Mouse (Mus musculus) brain, embryonic 14.5 days (tissue): Measurements from ENCODE around the gene Col4a3.

ENCODE experiments used
- CTCF ChIP-seq: fragments of 200-500 bp; IDR thresholded peaks from 2 replicates; pipeline ENCODE4 v1.5.1; 2012; ENCODE audit warnings: inconsistent platforms, mild to moderate bottlenecking, moderate library complexity, borderline replicate concordance; ENCODE audit not compliant: insufficient read depth, insufficient read length; ENCODE audit errors: extremely low read depth
- POLR2A ChIP-seq: fragments of 200-500 bp; IDR thresholded peaks from 2 replicates; pipeline ENCODE4 v1.6.1; 2012; ENCODE audit warnings: mild to moderate bottlenecking, inconsistent platforms, borderline replicate concordance; ENCODE audit not compliant: poor library complexity, insufficient read depth, insufficient read length, severe bottlenecking; ENCODE audit errors: extremely low read depth

DNA sequence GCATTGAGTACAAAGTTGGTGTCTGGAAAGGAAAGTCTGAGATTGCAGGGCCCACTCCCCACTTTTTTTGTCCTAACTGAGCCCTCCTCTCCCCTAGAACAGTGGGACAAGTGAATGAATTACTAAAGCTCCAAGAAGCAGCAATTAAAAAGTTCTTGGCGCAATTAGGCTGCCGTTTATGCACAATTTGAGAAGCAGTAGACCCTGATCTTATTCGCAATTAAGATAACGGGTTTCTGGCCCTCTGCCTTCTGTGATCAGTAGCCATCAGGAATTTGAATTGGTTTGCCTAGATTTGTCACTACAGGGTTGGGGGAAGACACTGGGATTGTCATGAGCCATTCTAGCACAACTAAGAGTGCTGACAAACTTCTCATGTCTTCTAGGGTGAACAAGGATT is 64.1 kb downstream of the Col4a3 start:
- TF ChIP-seq CTCF (no peak), POLR2A (no peak)
